Mouse (Mus musculus) frontal cortex, adult 2 months (tissue): ENCODE measurements at regions not wholly inside any gene's neighbourhood (a gene's known extent, or its start where the extent isn't known, plus 50 kb on each side); places are given as distances from the start of the nearest gene placed in this dataset.
A peak's percentile ranks its signal among the peaks of the same experiment; 100 is the strongest.

Experiments
- DNase-seq, 2 experiments: peaks; one replicate each; pipeline ENCODE4 v3.0.0; 2022; ENCODE audit warnings: low spot score in 1 of 2; ENCODE audit errors: extremely low spot score in 1 of 2

DNA sequence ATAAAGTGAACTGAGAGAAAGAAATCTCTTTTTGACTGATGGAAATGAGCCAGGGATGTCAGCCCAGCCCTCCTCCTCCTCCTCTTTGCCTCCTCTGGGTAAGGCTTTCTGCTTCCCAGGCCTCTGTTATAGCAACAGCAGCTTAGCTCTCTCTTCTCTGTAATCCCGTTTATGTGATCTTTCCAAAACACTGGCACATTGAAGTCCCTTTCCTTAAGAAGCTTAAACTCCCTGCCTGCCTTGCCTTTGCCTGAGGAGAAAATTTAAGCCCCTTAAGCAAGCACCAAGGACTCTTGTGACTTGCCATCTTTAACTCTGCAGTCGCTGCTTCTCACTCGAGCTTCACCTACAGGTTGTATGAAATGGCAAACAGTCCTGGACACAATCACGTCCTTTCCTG, 125.2 kb downstream of the 1700020N01Rik start:
- DNase-seq = no peak

DNA sequence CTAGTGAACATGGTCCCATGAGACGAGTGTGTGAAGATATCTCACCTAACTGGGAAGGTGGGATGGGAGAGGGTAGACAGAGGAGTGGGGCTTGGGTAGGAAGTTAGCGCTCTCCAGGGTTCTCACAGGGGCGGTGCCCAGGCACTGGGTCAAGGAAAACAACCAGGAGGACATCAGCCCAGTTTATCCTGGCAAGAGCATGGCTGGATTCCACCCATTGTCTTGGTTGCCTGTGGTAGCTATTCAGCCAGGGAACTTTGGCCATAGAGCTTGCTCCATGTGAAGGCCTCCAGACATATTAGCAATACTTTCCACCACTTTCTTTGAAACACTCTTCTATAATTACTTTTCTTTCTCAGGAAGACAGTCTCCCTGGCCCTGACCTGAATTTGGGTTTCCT, 131.4 kb downstream of the 1700020N01Rik start:
- no peak for DNase-seq

GRCm38 (mm10) chr10:21724999-21725398, 132.1 kb downstream of the 1700020N01Rik start:
- peak in 1 of 2 experiments; percentile 39 for DNase-seq

DNA sequence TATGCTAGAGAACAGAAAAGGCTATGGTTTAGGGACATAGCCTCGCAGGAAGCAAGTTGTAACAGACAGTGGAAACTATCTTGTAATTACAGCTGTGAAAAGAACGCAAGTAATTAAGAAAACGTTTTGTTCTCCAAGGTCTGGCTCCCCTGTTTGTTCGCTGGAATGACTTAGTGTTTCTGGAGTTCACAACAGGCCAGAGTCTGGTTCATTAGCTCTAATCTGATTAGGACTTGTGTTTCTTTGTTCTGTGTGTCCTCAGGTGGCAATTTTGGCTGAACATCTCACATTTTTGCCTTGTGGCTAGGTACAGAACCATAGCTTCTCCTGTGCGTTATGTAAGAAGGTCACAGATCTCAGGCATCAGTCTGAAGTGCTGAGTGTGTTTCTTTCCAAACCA, 141.7 kb upstream of the Sgk1 start:
- DNase-seq = no peak

DNA sequence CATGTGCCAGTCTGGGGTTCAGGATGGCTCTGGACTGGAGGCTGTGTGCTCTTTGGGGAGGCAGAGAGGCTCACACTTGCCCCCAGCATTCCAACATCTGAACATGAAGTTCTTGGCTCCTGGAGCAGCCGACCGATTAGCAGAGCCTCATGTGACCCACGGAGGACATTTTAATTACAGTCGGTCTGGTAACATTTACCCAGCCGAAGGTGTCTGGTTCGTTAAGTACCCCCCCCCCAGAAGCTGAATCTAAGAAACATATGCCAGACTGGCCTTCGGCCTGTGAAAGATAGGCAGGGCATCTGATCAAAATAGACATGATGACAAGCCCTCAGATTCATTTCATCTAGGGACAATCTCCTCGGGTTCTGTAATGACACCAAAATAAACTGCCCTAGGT, 140.4 kb upstream of the Sgk1 start:
- no peak for DNase-seq

GRCm38 (mm10) chr10:21741976-21742745, 139.8 kb upstream of the Sgk1 start:
- DNase-seq = peak in 1 of 2 experiments; percentile 26

DNA sequence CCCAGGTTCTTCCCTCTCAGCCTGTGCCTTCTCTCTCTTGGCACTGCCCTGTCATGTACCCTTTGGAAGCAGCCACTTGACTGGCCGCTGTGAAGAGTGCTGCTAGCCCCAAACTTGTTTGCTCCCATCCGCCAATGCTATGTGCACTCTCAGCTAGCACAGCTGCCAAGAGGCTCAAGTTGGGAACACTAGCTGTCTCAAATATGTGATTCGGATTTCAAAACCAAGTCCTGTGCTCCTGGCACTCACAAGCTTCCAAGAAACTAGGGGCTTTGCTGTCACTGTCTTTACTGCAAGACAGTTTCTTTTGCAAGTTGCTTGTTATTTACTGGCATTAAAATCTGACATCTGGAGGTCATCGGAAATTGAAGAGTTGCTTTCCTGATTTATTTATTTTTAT, 138.6 kb upstream of the Sgk1 start:
- no peak for DNase-seq

- no peak for DNase-seq
These were observed 137.5 kb upstream of the Sgk1 start for GRCm38 (mm10) chr10:21744341-21744955.

- no peak for DNase-seq
These were observed 136.0 kb upstream of the Sgk1 start for GRCm38 (mm10) chr10:21745940-21746487.

DNA sequence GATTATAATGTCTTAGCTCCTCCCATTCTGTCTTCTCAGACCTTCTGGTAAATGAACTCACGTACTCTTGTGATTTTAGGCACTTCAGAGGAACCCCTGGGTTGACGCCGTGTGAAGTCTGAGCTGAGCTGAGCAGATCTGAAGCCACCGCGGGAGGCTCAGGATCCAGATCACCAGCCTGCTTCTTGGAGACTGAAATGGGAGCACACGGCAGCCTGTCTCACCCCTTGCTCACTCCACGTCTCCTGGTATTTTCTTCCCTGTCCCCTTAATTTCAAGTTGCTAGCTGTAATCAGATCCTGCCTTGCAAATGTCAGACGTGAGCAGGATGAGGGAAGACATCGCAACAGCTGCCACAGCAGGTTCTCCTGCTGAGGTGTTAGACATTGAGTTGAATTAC, 135.3 kb upstream of the Sgk1 start:
- DNase-seq = no peak

DNA sequence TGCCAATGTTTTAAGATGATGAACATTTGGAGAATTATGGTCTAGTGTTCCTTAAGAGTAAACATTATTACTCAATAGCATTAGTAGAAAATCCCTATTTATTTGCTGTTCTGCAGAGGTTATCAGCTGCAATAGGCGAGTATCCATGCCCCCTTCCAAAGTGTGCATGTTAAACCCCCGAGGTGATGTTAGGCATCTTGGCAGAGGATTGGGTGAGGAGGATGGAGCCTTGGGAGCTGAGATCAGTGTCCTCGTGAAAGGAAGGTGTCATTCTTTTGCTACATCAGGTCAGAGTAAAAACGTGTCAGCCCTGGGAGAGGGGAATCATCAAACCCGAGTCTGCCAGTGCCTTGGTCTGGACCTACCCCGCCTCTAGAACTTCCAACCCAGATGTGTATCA, 130.7 kb upstream of the Sgk1 start:
- DNase-seq = no peak

- no peak for DNase-seq
These were observed 129.6 kb upstream of the Sgk1 start for GRCm38 (mm10) chr10:21752392-21752791.

DNA sequence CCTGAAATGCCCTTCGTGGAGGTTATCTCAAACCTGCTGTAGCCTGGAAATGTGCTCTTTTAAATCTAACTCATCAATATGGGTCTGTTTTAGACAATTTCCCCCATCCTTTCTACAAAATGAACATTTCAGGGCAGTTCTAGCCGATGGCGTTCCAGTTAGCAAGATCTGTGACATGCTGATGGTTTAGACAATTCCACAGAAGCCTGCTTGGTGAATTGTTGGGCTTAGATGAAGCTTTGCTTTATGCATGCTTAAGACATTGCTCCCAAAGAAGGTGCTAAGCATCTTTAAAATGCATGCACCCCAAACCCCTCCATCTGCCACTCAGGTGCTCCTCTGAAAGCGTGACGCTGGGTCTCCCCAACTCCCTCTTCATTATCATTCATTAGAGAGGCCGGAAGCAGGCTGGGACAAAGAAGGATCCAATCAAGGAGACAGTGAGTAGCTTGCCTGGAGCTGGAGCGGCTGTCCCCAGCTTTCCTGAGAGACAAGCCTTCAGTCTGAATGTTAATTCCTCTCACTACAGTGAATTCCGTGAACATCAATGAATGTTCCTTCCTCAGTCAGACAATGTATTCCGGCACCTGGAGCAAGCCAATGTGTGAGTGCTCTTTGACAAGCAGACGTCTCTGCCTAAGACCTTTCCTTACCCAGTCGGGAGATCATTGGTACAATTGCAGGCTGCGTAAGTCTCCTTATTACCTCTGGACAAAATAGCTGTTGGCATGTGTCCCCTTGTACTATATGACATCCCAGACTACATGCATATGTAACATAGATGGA, 127.0 kb upstream of the Sgk1 start:
- no peak for DNase-seq

DNA sequence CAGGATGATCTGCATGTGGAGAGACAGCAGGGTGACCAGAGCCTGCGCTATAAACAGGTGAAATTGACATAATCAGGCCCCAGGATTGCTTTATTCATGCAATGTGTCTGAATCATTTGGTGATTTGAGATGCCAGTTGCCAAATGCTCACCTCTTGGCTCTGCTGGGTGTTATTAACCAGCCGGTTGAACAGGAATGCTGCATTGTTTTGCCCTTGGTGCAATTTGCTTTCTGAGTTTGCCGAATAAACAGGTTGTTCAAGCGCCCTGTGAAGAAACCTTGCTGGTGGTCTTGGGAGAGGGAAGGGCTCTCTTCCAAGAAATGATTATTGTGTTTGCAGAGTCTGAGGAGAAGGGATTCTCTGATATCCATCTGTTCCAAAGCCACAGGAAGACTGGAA, 126.3 kb upstream of the Sgk1 start:
- DNase-seq = no peak

DNA sequence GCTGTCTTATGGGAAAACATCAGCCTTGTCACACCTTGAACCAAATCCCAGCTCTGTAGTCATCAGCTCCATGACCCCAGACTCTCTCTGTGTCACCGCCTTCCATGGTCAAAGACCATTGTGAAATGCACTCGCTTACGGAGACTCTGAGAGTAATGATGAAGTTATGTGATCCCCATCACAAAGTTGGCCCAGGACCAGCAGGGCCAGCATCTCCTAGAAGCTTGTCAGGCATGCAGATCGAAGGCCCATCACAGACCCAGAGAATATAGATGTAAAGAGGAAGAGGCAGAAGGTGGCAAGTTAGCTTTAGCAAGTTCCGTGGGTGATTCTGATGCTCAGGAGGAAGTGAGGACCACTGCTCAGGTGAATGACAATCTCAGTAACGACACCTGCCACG, 125.2 kb upstream of the Sgk1 start:
- DNase-seq = no peak

GRCm38 (mm10) chr10:21758122-21758521, 123.9 kb upstream of the Sgk1 start:
- DNase-seq = no peak

GRCm38 (mm10) chr10:21762516-21762915, 119.5 kb upstream of the Sgk1 start:
- peak; percentile 60 to 66 for DNase-seq

DNA sequence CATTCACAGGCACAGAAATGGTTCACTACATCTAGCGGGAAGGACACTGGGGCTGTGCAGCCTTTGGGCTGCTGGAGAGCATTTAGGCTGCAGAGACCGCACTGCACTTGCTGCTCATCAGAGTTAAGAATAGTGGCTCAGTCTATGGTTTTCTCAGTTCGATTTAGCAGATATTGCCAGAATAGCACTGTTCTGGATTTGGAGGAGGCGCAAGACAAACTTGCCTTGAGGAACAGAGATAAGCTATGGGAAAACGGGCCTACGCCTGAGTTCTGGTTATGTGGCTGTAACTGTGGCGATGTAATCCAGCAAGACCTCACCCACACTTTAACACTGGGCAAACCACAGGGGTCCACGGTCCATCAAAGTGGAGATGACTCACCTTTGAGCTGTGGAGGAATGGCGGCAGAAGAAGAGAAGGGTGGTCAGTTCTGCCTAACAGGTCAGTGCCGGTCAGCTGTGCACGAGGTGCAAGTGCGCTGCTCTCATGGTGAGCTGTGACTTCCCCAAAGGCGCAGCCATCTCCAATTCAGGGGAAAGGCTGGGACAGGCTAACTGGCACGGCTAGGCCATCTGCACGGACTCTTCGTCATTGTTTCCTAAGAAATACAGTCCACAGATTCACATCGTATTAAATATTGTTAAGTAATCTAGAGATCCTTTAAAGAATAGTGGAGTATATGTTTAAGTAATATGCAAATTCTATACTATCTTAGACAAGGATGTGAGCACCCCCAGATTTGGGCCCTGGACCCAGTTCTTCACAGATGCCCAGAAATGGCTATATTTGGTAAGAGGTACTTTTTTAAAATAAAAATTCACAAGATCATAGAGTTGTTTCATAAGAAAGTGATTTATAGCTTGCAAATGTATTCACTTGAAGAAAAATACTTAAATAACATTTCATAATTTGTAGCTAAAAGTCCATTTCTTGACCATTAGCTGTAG, 118.7 kb upstream of the Sgk1 start:
- peak; percentile 53 to 56 for DNase-seq

- peak in 1 of 2 experiments; percentile 44 for DNase-seq
These were observed 117.9 kb upstream of the Sgk1 start for GRCm38 (mm10) chr10:21764090-21764489.

DNA sequence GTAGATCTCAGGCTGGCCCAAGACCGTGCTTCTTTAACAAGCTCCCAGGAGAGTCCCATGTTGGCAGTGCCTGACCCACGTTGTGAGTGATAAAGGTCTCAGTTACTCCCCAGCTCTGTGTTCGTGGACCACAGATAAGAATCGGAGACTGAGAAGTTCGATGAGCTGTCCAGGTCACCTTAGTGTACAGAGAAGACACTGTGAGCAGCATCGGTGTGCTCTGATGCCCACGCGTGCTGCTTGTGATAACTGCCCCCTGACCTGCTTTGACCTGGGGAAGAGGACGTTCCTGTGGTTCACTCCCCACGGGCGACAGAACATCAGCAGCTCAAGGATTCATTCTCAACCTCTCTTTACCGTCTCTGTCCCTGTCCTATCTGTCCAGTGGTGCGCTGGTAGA, 117.1 kb upstream of the Sgk1 start:
- DNase-seq = no peak
